Mouse (Mus musculus) cortical plate, adult 2 months (tissue): ENCODE measurements around the gene Tmem178b.

ENCODE experiments used
- CTCF ChIP-seq: fragments of 200-500 bp; IDR thresholded peaks from 2 replicates; pipeline ENCODE4 v1.5.1; 2011; ENCODE audit warnings: mild to moderate bottlenecking, control low read depth, low read length; ENCODE audit not compliant: insufficient read depth; ENCODE audit errors: extremely low read depth
- POLR2A ChIP-seq: fragments of 200-500 bp; IDR thresholded peaks from 2 replicates; pipeline ENCODE4 v1.6.1; 2011; ENCODE audit warnings: mild to moderate bottlenecking, low read length, control low read depth; ENCODE audit not compliant: insufficient read depth; ENCODE audit errors: extremely low read depth

GRCm38 (mm10) chr6:39919011-39919709 is 46.1 kb downstream of the Tmem178b start:
- TF ChIP-seq CTCF (no peak), POLR2A (no peak)
